Mouse (Mus musculus) liver, embryonic 11.5 days (tissue): ENCODE measurements around the gene Ptpn7. TPM values are rescaled to one million over a fixed set of nuclear protein-coding genes. Genes with fewer than 3 reads are reported as not detected.

Experiments
- ATAC-seq: fragments of 200-750 bp; cut with Nextera tagmentation; replicated peaks from 2 replicates; pipeline ENCODE4 v1.8.0; 2017; ENCODE audit warnings: moderate number of reproducible peaks, mild to moderate bottlenecking, moderate TSS enrichment, moderate library complexity; ENCODE audit not compliant: low FRiP score
- DNase-seq: peaks from one replicate; pipeline ENCODE4 v3.0.0-alpha.2; 2017; ENCODE audit warnings: low spot score
- H3K27ac ChIP-seq: fragments of 300-500 bp; sonication (generic); 2 replicates; pipeline ENCODE4 v1.5.1; 2014; ENCODE audit warnings: mild to moderate bottlenecking, low read depth, low read length, control low read depth
- H3K27me3 ChIP-seq: fragments of 300-500 bp; sonication (generic); replicated peaks from 2 replicates; pipeline ENCODE4 v1.6.1; 2014; ENCODE audit warnings: low read length, mixed read lengths; ENCODE audit not compliant: control insufficient read depth, insufficient read depth
- H3K36me3 ChIP-seq: fragments of 300-500 bp; sonication (generic); 2 replicates; pipeline ENCODE4 v1.6.1; 2014; ENCODE audit warnings: mild to moderate bottlenecking, low read length, moderate library complexity, mixed read lengths; ENCODE audit not compliant: control insufficient read depth, insufficient read depth
- H3K4me1 ChIP-seq: fragments of 300-500 bp; sonication (generic); replicated peaks from 2 replicates; pipeline ENCODE4 v1.6.1; 2014; ENCODE audit warnings: low read length, mixed read lengths; ENCODE audit not compliant: control insufficient read depth, insufficient read depth
- H3K4me2 ChIP-seq: fragments of 300-500 bp; sonication (generic); 2 replicates; pipeline ENCODE4 v1.6.1; 2014; ENCODE audit warnings: mild to moderate bottlenecking, control low read depth, moderate library complexity
- H3K4me3 ChIP-seq: fragments of 300-500 bp; sonication (generic); 2 replicates; pipeline ENCODE4 v1.5.1; 2014; ENCODE audit warnings: low read depth, low read length, control low read depth
- H3K9ac ChIP-seq: fragments of 300-500 bp; sonication (generic); 2 replicates; pipeline ENCODE4 v1.6.1; 2014; ENCODE audit warnings: low read depth, low read length, control low read depth
- H3K9me3 ChIP-seq: fragments of 300-500 bp; sonication (generic); 2 replicates; pipeline ENCODE4 v1.6.1; 2016; ENCODE audit warnings: low read length, inconsistent platforms, mixed read lengths; ENCODE audit not compliant: control insufficient read depth
- WGBS: fragments of 180-500 bp; shearing (Covaris S2); extraction: QIAGEN DNeasy Blood & Tissue Kit; methylation state at CpG from one replicate; pipeline ENCODE4 v1.1.7; 2014; 5-methylcytosine and 5-hydroxymethylcytosine counted together
- polyA plus RNA-seq: library from polyadenylated mRNA; unstranded; fragments of >200 nt; fragmentation: Nextera tagmentation; extraction: Ambion mirVana; gene quantifications from 2 replicates; pipeline ENCODE4 v1.2.1, GENCODE M21; 2014

Ptpn7 gene
- 42.1 and 43.0 TPM in 2 replicates for polyA plus RNA-seq

DNA sequence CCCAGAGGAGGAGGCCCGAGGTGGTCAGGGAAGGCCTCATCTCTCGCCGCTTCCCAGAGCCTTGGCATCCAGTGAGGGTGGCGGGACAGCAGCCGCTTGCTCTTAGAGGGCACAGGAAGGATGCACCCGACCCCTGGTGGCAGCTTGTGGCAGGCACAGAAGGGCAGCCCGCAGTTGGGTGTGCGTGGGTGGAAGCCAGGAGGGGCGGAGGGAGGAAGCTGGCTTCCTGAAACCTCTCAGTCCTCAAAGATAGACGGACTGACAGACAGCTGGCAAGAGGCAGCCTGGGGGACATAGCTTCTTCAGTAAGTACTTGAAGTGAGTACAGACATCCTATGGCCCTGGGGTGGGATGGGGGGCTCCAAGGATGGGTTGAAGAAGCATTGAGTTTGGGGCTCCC is at the start of gene Ptpn7:
TSS of gene Ptpn7 (plus strand) at position 228 of the 400 bp plus-strand sequence.
- Histone ChIP-seq H3K27me3 (peaks cover 11% of the 10 kb centered on the region; the same call in 1 of the 2 replicates), H3K9me3 (no peaks in the 10 kb centered on the region), H3K36me3 (peaks cover 3% of the 10 kb centered on the region; the same call in 1 of the 2 replicates), H3K9ac (peak within 1 kb of the TSS; percentile 60), H3K4me3 (peak within 1 kb of the TSS; percentile 39), H3K27ac (peak within 1 kb of the TSS; percentile 86), H3K4me2 (peak within 1 kb of the TSS; percentile 72), H3K4me1 (peaks cover 36% of the 10 kb centered on the region)
- 13% methylated on average over 10 of the region's 10 CpGs for WGBS
- peak; percentile 79 for ATAC-seq
- peak; percentile 71 for DNase-seq

DNA sequence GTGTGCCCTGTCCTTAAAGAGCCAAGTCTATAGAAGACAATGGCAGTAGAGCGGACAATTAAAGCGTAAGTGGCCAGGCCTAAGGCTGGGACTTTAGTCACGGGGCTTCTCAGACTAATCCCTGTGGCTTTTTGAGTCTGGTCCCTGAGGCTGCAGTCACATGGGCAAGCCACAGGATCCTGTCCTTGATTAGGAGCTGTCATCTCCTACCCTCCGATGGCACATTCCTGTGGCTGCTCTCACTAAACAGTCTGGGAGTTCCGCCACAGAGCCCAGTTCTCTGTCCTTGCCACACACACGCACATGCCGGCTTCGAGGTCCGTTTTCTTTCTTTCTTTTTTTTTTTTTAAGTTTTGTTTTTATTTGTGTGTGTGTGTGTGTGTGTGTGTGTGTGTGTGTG is 49.0 kb upstream of the Ptpn7 start:
- no peaks in the 10 kb centered on the region for H3K36me3 ChIP-seq
- no peak for DNase-seq
- no peak overlapping the region for H3K27ac ChIP-seq
- H3K4me3 ChIP-seq: no peak overlapping the region
- no peaks in the 10 kb centered on the region for H3K9me3 ChIP-seq
- no peak for ATAC-seq
- no peaks in the 10 kb centered on the region for H3K4me1 ChIP-seq
- WGBS: 53% methylated on average over 9 of the region's 9 CpGs
- no peak overlapping the region for H3K4me2 ChIP-seq
- peaks cover 48% of the 10 kb centered on the region for H3K27me3 ChIP-seq
- no peak overlapping the region for H3K9ac ChIP-seq

- H3K4me3 ChIP-seq: no peak overlapping the region
- H3K27me3 ChIP-seq: peaks cover 48% of the 10 kb centered on the region
- H3K36me3 ChIP-seq: no peaks in the 10 kb centered on the region
- no peak overlapping the region for H3K27ac ChIP-seq
- no peak for DNase-seq
- 18% methylated on average over 28 of the region's 28 CpGs for WGBS
- H3K4me1 ChIP-seq: no peaks in the 10 kb centered on the region
- H3K9ac ChIP-seq: no peak overlapping the region
- H3K4me2 ChIP-seq: no peak overlapping the region
- H3K9me3 ChIP-seq: no peaks in the 10 kb centered on the region
- no peak for ATAC-seq
These were observed 47.1 kb upstream of the Ptpn7 start for GRCm38 (mm10) chr1:135085296-135085871.

DNA sequence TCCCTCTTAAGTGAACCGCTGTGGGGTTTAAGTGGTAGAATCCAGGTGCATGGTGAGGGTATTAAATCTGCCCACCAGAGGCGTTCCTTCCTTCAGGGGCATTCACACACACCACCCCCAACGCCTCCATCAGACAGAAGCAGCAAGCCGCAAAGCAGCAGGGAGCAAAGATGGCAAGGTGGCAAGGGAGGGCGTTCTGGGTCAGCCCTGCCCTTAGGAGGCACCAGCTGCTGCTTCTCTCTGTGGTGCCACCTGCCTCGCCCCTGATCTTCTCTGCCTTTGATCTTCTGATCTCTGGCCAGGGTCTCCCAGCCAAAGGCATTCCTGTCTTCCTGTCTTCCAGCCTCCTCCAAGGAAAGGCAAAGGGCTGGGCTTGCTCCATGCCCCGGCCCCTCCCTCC is 46.5 kb upstream of the Ptpn7 start:
- H3K4me1 ChIP-seq: no peaks in the 10 kb centered on the region
- H3K27ac ChIP-seq: no peak overlapping the region
- H3K9me3 ChIP-seq: no peaks in the 10 kb centered on the region
- no peak overlapping the region for H3K4me2 ChIP-seq
- no peaks in the 10 kb centered on the region for H3K36me3 ChIP-seq
- DNase-seq (no peak), ATAC-seq (no peak)
- peaks cover 52% of the 10 kb centered on the region for H3K27me3 ChIP-seq
- H3K9ac ChIP-seq: no peak overlapping the region
- WGBS: 23% methylated on average over 7 of the region's 7 CpGs
- H3K4me3 ChIP-seq: no peak overlapping the region

- H3K4me2 ChIP-seq: no peak overlapping the region
- H3K4me3 ChIP-seq: no peak overlapping the region
- H3K27ac ChIP-seq: no peak overlapping the region
- WGBS: 59% methylated on average over 1 of the region's 1 CpGs
- ATAC-seq: no peak
- no peaks in the 10 kb centered on the region for H3K36me3 ChIP-seq
- peaks cover 47% of the 10 kb centered on the region for H3K27me3 ChIP-seq
- H3K9me3 ChIP-seq: no peaks in the 10 kb centered on the region
- no peak overlapping the region for H3K9ac ChIP-seq
- DNase-seq: no peak
- no peaks in the 10 kb centered on the region for H3K4me1 ChIP-seq
These were observed 45.1 kb upstream of the Ptpn7 start for GRCm38 (mm10) chr1:135087414-135087813.

DNA sequence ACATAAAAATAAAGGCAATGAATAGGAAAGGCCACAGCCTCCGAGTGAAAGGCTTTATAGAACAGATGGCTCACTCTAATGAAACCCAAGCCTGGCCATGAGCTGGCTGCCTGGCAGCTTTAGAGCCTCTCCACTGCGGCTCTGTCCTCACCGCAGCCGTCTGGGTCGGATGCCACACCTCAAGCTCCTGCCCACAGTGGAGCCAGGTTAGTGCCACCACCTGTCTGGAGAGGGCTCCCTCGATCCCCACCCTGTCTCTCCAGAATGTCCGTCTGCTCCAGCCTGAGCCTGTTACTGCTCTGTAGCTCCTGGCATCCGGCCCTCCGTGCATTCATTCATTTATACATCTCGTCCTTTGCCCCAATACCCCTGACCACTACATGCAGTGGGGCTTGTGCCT is 42.9 kb upstream of the Ptpn7 start:
- Histone ChIP-seq H3K9me3 (no peaks in the 10 kb centered on the region), H3K4me1 (no peaks in the 10 kb centered on the region), H3K27ac (no peak overlapping the region), H3K4me3 (no peak overlapping the region), H3K9ac (no peak overlapping the region), H3K4me2 (no peak overlapping the region), H3K27me3 (peaks cover 35% of the 10 kb centered on the region), H3K36me3 (no peaks in the 10 kb centered on the region)
- WGBS: 83% methylated on average over 10 of the region's 10 CpGs
- ATAC-seq (no peak), DNase-seq (no peak)

DNA sequence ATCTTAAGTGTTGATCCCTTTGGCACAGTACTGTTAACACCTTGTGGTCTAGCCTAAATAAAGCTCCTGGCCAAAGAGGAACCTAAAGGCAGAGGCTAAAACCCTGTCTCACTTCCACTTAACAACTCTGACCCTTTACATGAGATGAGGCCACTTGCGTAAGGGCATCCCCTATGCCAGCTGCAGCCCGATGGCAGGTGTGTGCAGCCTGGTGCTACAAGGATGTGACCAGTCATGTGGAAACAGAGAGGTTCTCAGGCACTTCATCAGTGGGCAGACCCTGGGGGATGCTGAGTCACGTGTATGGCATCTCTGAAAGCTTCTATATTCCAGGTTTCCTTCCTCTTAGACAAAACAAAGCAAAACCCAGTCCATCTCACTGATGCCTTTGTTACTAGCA is 41.6 kb upstream of the Ptpn7 start:
- H3K4me1 ChIP-seq: peaks cover 7% of the 10 kb centered on the region
- no peak overlapping the region for H3K4me2 ChIP-seq
- no peaks in the 10 kb centered on the region for H3K36me3 ChIP-seq
- no peaks in the 10 kb centered on the region for H3K9me3 ChIP-seq
- H3K27ac ChIP-seq: no peak overlapping the region
- WGBS: 46% methylated on average over 3 of the region's 3 CpGs
- ATAC-seq (no peak), DNase-seq (no peak)
- H3K9ac ChIP-seq: no peak overlapping the region
- H3K4me3 ChIP-seq: no peak overlapping the region
- H3K27me3 ChIP-seq: peaks cover 26% of the 10 kb centered on the region

- no peaks in the 10 kb centered on the region for H3K36me3 ChIP-seq
- peaks cover 7% of the 10 kb centered on the region for H3K4me1 ChIP-seq
- DNase-seq: no peak
- H3K4me3 ChIP-seq: no peak overlapping the region
- 55% methylated on average over 7 of the region's 7 CpGs for WGBS
- no peaks in the 10 kb centered on the region for H3K9me3 ChIP-seq
- H3K27me3 ChIP-seq: peaks cover 12% of the 10 kb centered on the region
- H3K4me2 ChIP-seq: no peak overlapping the region
- H3K27ac ChIP-seq: no peak overlapping the region
- H3K9ac ChIP-seq: no peak overlapping the region
- ATAC-seq: no peak
These were observed 37.8 kb upstream of the Ptpn7 start for GRCm38 (mm10) chr1:135094723-135095122.

DNA sequence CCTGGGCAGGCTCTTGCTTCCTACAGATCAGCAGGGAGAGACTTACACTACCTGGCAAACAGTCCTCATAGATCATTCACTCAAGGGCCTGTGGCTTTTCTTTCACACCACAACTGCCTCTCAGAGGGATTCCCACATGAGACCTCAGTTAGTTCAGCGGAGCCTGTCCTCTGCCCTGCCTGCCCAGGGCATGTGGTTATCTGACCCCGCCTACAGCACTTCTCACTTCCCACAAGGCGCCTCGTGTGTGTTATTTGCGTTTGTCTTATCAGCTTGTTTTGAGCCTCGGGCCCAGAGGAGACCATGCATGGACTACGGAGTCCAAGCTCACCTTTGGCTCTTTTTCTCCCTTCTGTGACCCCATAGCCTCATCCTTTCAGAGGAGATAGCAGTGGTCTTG is 37.3 kb upstream of the Ptpn7 start:
- ATAC-seq: peak; percentile 47; the same call in 1 of the 2 replicates
- H3K27ac ChIP-seq: no peak overlapping the region
- no peak overlapping the region for H3K4me2 ChIP-seq
- H3K4me1 ChIP-seq: peaks cover 7% of the 10 kb centered on the region
- H3K36me3 ChIP-seq: no peaks in the 10 kb centered on the region
- H3K27me3 ChIP-seq: peaks cover 14% of the 10 kb centered on the region
- H3K9ac ChIP-seq: no peak overlapping the region
- no peak overlapping the region for H3K4me3 ChIP-seq
- 4% methylated on average over 7 of the region's 7 CpGs for whole genome bisulfite sequencing
- H3K9me3 ChIP-seq: no peaks in the 10 kb centered on the region
- no peak for DNase-seq
